Mouse (Mus musculus): ENCODE data around the gene Tent5b.

Tent5b gene

GRCm38 (mm10) chr4:133479458-133480184, at the start of gene Tent5b:
Gene Tent5b (plus strand): TSS chr4:133480132.
- DNase-seq (ENCODE audit: low spot score) = peak; percentile 99

GRCm38 (mm10) chr4:133431508-133431907, 48.4 kb upstream of the Tent5b start:
- DNase-seq (ENCODE audit: low spot score) = no peak

- peak; percentile 69 for DNase-seq (ENCODE audit: low spot score)
These were observed 47.3 kb upstream of the Tent5b start for GRCm38 (mm10) chr4:133432560-133433171.

DNA sequence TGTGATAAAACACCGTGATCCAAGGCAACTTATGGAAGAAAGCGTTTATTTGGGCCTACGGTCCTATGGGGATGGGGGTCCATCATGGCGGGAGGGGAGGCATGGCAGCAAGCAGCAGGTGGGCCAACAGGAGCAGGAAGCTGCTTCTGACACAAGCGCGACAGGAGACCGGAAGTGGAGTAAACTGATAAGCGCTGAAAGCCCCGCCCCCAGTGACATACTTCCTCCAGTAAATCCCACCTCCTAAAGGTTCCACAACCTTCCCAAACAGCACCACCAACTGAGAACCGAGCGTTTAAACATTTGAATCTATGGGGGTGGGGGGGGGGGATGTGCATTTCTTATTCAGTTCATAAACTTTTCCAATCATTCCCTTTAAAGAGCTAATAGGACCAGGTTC, 44.0 kb upstream of the Tent5b start:
- no peak for DNase-seq (ENCODE audit: low spot score)

- DNase-seq (ENCODE audit: low spot score) = peak; percentile 89
These were observed 40.2 kb upstream of the Tent5b start for GRCm38 (mm10) chr4:133439460-133440376.

- DNase-seq (ENCODE audit: low spot score) = peak; percentile 66
These were observed 39.5 kb upstream of the Tent5b start for GRCm38 (mm10) chr4:133440377-133440795.

- DNase-seq (ENCODE audit: low spot score) = no peak
These were observed 37.7 kb upstream of the Tent5b start for GRCm38 (mm10) chr4:133442194-133442593.

- no peak for DNase-seq (ENCODE audit: low spot score)
These were observed 36.8 kb upstream of the Tent5b start for GRCm38 (mm10) chr4:133443085-133443484.

DNA sequence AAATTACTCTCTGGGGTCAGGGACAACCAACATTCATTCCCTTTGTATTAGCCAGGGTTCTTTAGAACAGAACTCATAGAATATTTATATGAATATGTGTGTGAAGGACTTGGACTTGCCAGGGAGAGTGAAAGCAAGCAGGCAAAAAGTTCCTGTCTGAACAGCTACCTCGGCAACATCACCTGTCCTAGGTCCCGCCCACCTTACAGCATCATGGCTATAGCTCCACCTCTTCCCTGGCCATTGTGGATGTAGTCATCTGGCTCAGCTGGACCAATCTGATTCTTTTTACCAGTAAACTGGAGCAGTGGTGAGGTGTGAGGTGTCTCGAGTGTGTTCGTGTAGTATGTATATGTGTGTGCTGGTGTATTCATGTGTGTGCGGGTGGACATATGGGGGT, 34.2 kb upstream of the Tent5b start:
- DNase-seq (ENCODE audit: low spot score) = no peak

DNA sequence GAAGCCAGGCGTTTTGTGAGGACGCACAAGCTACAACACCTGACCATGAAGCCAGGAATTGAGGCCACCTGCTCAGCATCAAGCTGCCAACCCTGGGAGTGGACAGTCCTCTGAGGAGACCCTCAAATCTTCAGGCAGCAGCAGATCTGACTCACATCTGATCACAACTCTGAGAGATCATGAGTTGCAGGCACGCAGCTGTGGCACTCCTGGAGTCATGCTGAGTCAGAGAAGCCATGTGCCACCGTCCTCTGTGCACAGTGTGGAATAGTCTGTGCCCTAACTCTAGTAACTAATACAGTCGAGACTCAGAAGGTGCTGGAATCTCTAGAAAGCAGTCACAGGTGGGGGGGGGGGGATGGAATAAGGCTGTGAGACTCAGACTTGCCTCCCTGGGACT, 32.6 kb upstream of the Tent5b start:
- no peak for DNase-seq (ENCODE audit: low spot score)

GRCm38 (mm10) chr4:133447967-133448366, 32.0 kb upstream of the Tent5b start:
- no peak for DNase-seq (ENCODE audit: low spot score)

GRCm38 (mm10) chr4:133448708-133449388, 31.1 kb upstream of the Tent5b start:
- no peak for DNase-seq (ENCODE audit: low spot score)

GRCm38 (mm10) chr4:133449726-133450125, 30.2 kb upstream of the Tent5b start:
- DNase-seq (ENCODE audit: low spot score) = peak; percentile 83

GRCm38 (mm10) chr4:133451536-133451935, 28.4 kb upstream of the Tent5b start:
- DNase-seq (ENCODE audit: low spot score) = peak; percentile 94

GRCm38 (mm10) chr4:133452433-133452832, 27.5 kb upstream of the Tent5b start:
- DNase-seq (ENCODE audit: low spot score) = no peak

GRCm38 (mm10) chr4:133458044-133458443, 21.9 kb upstream of the Tent5b start:
- DNase-seq (ENCODE audit: low spot score) = no peak

GRCm38 (mm10) chr4:133460006-133460405, 19.9 kb upstream of the Tent5b start:
- DNase-seq (ENCODE audit: low spot score) = no peak

DNA sequence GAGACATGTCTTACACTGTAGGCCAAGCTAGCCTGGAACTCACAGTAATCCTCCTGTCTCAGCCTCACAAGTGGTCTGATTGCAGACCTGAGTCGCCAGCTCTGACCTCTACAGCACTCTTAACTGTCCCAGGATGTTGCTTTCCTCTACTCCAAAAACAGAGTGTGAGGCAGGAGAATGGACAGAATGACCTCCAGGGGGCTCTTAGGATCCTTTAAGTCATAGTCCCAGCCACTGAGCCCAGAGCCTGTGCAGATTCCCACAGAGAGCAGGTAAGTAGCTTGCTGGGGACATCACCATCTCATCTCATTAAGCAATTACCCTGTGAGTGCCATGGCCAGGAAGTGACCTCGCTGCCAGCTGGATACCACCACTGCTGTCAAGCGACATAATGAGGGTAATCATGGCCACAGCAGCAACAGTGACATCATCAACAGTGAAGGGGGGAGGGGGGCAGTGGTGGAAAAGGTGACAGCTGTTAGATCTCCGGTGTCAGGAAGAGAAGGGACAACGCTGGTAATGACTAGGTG, 19.1 kb upstream of the Tent5b start:
- no peak for DNase-seq (ENCODE audit: low spot score)

DNA sequence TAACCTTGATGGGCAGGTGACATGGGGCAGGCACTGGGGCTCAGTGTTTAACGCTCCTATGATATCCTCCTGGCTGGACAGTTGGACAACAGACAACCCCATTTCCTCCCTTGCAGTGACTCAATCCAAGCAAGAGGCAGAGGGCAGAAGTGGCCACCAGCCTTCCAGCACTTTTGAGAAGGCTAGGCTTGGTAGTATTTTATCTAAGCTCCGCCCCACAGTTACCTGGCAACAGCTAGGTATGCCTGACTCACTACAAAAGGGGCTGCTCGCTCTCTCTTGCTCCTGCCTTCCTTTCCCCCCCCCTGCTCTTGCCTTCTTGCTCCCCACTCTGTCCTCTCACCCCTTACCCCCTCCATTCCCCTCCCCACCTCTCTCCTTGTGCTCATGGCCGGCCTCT, 18.6 kb upstream of the Tent5b start:
- DNase-seq (ENCODE audit: low spot score) = no peak

- DNase-seq (ENCODE audit: low spot score) = no peak
These were observed 16.7 kb upstream of the Tent5b start for GRCm38 (mm10) chr4:133463184-133463583.

DNA sequence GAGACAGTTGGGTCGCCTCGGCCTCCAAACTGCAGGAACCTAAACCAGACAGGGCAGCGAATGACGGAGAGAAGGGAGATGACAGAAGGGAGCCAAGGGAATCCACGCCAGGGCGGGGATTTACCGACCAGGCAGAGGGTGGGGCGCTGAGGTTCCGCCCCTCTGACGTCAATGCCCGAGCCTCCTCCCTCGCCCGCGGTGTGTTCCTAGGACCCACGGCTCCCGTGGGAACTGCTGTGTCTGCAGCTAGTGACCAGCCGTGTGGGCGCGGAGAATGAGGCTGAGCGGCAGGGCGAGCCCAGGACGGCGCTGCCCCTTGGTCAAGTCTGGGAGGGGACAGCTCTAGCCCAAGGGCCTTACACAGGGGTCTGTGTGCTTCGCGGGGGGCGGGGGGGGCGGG, 11.9 kb upstream of the Tent5b start:
- peak; percentile 78 for DNase-seq (ENCODE audit: low spot score)

DNA sequence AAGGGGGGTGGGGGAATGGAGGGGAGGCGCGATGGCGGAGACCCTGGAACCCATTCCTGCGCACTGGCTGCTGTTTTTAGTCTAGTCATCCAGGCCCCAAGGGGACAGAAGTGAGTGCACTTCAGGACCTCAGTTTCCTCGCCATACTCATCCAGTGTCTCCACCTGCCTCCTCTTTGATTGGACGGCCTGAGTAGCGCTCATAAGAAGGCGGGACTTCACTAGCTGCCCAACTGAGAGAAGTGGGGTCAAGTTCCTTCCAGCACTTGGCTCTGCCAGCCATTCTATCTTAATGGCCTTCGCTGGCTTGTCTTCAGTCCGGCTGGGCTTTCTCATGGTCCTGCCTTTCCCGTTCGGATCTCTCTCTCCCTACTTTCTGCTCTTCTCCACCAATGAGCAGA, 10.8 kb upstream of the Tent5b start:
- DNase-seq (ENCODE audit: low spot score) = peak; percentile 42
